Mouse (Mus musculus) lung, postnatal 0 days (tissue): ENCODE measurements around the gene Cst9. TPM values are rescaled to one million over a fixed set of nuclear protein-coding genes. Genes with fewer than 3 reads are reported as not detected.

Source experiments
- ATAC-seq: fragments of 200-750 bp; cut with Nextera tagmentation; 2 replicates; pipeline ENCODE4 v1.8.0; 2017; ENCODE audit warnings: moderate library complexity
- DNase-seq: peaks from one replicate; pipeline ENCODE4 v3.0.0-alpha.2; 2016; ENCODE audit warnings: low spot score
- H3K27ac ChIP-seq: fragments of 300-500 bp; sonication (generic); 2 replicates; pipeline ENCODE4 v1.5.1; 2014; ENCODE audit warnings: antibody characterized with exemption, mild to moderate bottlenecking, low read length, mixed read lengths
- H3K27me3 ChIP-seq: fragments of 300-500 bp; sonication (generic); replicated peaks from 2 replicates; pipeline ENCODE4 v1.6.1; 2014; ENCODE audit warnings: low read length, mixed read lengths; ENCODE audit not compliant: insufficient read depth
- H3K36me3 ChIP-seq: fragments of 300-500 bp; sonication (generic); 2 replicates; pipeline ENCODE4 v1.6.1; 2014; ENCODE audit warnings: low read length, mixed read lengths; ENCODE audit not compliant: insufficient read depth
- H3K4me1 ChIP-seq: fragments of 300-500 bp; sonication (generic); 2 replicates; pipeline ENCODE4 v1.6.1; 2014; ENCODE audit warnings: antibody characterized with exemption, low read depth, low read length, mixed read lengths; ENCODE audit not compliant: insufficient read depth
- H3K4me2 ChIP-seq: fragments of 300-500 bp; sonication (generic); replicated peaks from 2 replicates; pipeline ENCODE4 v1.6.1; 2014; ENCODE audit warnings: low read depth, mild to moderate bottlenecking, low read length, moderate library complexity, mixed read lengths
- H3K4me3 ChIP-seq: fragments of 300-500 bp; sonication (generic); 2 replicates; pipeline ENCODE4 v1.5.1; 2014; ENCODE audit warnings: low read depth, low read length
- H3K9ac ChIP-seq: fragments of 300-500 bp; sonication (generic); replicated peaks from 2 replicates; pipeline ENCODE4 v1.6.1; 2014; ENCODE audit warnings: low read depth, mild to moderate bottlenecking
- H3K9me3 ChIP-seq: fragments of 300-500 bp; sonication (generic); 2 replicates; pipeline ENCODE4 v1.6.1; 2016; ENCODE audit warnings: low read length, mixed read lengths
- CTCF ChIP-seq: IDR thresholded peaks from 2 replicates; pipeline ENCODE4 v1.5.1; 2016; ENCODE audit warnings: antibody characterized with exemption, mild to moderate bottlenecking
- EP300 ChIP-seq: IDR thresholded peaks from 2 replicates; pipeline ENCODE4 v1.6.1; 2016; ENCODE audit warnings: antibody characterized with exemption, mild to moderate bottlenecking, control low read depth
- WGBS: fragments of 180-500 bp; shearing (Covaris S2); extraction: QIAGEN DNeasy Blood & Tissue Kit; methylation state at CpG from one replicate; pipeline ENCODE4 v1.1.7; 2014; 5-methylcytosine and 5-hydroxymethylcytosine counted together
- polyA plus RNA-seq: library from polyadenylated mRNA; unstranded; fragments of >200 nt; fragmentation: Nextera tagmentation; extraction: Ambion mirVana; gene quantifications from 2 replicates; pipeline ENCODE4 v1.2.1, GENCODE M21; 2015

The Cst9 gene
- polyA plus RNA-seq, 1 experiment from 2014 or later, result 2.5 TPM

DNA sequence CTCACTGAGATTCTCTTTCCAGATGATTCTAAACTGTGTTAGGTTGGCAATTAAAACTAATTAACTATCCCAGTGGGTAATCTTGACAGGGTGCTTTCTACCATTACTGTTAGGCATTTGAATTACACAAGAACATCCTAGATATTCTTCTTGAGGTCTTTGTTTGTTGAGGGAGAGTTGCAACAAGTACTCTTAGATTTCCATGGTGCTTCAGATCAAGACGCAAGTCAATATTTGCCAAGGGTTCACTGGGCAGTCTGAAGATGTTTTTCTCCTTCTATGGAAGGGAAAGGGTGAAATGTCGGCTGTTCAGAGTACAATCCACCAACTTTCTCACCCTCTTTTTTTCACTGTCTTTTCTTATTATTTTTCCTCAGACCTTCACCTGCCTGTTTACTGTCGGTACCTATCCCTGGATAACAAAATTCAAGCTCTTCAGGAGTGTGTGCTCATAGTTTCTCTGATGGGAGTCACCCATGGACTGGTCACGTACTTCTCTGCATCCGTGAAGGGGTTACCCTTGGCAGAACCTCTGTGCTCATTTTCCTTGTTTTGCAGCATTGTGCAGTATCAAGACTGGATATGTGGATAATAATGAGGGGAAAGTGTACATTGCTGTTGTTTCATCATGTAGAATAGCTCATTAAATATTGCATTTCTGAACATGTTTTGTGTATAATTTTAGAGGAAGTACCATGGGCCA, 3.3 kb downstream of the Cst9 start:
- no peak overlapping the region for H3K4me3 ChIP-seq
- WGBS, result 47% methylated on average over 5 of the region's 5 CpGs
- H3K4me2 ChIP-seq, result no peak overlapping the region
- peak; percentile 83 for DNase-seq
- no peaks in the 10 kb centered on the region for H3K27me3 ChIP-seq
- no peaks in the 10 kb centered on the region; the same call in 1 of the 2 replicates for H3K4me1 ChIP-seq
- H3K9me3 ChIP-seq, result no peaks in the 10 kb centered on the region
- TF ChIP-seq EP300 (peak; percentile 77), CTCF (no peak)
- peak; percentile 88 for ATAC-seq
- no peak overlapping the region for H3K9ac ChIP-seq
- peak overlapping the region; percentile 57 for H3K27ac ChIP-seq
- H3K36me3 ChIP-seq, result no peaks in the 10 kb centered on the region

DNA sequence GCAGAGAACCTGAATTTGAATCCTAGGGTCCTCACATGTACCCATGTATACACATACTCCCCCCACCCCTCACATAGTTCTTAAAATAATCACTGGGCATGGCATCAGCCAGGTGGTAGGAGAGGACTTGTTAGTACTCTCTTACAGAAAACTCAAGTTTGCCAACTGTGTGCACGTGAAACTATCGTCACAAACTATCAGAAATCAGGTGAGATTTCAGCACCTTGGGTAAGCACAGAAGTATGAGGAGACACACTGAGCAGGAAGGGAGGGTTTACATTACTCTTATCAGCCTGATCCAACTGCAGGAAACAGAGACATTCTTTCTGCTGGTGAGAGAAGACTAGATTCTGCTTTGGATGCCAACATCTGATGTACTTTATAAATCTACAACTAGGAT, 4.3 kb downstream of the Cst9 start:
- no peaks in the 10 kb centered on the region for H3K27me3 ChIP-seq
- TF ChIP-seq EP300 (peak; percentile 69), CTCF (no peak)
- no peaks in the 10 kb centered on the region for H3K36me3 ChIP-seq
- no peak overlapping the region for H3K9ac ChIP-seq
- peak overlapping the region; percentile 33; the same call in 1 of the 2 replicates for H3K27ac ChIP-seq
- DNase-seq, result peak; percentile 56
- H3K9me3 ChIP-seq, result no peaks in the 10 kb centered on the region
- no peak overlapping the region for H3K4me3 ChIP-seq
- peak; percentile 68 for ATAC-seq
- no peaks in the 10 kb centered on the region; the same call in 1 of the 2 replicates for H3K4me1 ChIP-seq
- no peak overlapping the region for H3K4me2 ChIP-seq
- 36% methylated on average over 2 of the region's 2 CpGs for WGBS

DNA sequence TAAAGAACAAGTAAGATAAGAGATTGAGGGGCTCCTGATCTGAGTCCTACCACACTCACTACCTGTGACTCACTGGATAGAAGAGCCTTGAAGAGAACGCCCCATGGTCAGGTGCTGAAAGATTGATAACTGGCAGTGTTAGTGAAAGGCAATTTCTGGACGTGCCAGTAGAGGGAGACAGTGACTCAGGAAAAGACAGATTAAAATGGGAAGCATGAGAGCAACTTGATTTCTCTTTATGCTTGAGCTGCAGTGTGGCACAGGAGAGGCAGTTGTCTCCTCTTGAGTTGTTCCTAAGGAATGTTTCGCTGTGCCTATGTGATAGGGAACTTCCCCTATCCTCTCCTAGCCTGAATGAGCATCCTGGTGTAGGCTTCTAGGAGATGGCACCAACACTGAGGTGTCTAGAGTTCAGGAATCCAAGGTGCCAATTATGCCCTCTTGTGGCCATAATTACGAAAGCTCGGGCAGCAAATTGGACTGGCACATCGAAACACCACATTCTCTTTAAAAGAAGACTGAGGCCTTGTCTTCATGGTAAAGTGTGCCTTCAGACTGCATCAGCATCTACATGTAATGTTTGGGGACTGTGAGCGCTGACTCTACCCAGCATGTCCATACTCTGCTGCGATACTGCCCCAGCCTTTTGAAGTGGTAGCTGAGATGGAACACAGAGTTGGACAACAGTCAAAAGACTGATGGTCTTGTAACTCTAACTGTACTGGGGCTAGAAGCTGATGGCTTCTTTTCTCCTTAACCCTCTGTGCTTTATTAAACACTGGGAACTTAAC, 16.4 kb downstream of the Cst9 start:
- WGBS, result 33% methylated on average over 8 of the region's 8 CpGs
- no peak overlapping the region for H3K4me3 ChIP-seq
- no peaks in the 10 kb centered on the region for H3K36me3 ChIP-seq
- ATAC-seq, result peak; percentile 81
- no peak for TF ChIP-seq EP300
- TF ChIP-seq CTCF, result peak; percentile 86
- H3K27me3 ChIP-seq, result no peaks in the 10 kb centered on the region
- H3K4me1 ChIP-seq, result no peaks in the 10 kb centered on the region
- H3K9me3 ChIP-seq, result no peaks in the 10 kb centered on the region
- H3K27ac ChIP-seq, result no peak overlapping the region
- H3K9ac ChIP-seq, result no peak overlapping the region
- peak; percentile 87 for DNase-seq
- no peak overlapping the region for H3K4me2 ChIP-seq

DNA sequence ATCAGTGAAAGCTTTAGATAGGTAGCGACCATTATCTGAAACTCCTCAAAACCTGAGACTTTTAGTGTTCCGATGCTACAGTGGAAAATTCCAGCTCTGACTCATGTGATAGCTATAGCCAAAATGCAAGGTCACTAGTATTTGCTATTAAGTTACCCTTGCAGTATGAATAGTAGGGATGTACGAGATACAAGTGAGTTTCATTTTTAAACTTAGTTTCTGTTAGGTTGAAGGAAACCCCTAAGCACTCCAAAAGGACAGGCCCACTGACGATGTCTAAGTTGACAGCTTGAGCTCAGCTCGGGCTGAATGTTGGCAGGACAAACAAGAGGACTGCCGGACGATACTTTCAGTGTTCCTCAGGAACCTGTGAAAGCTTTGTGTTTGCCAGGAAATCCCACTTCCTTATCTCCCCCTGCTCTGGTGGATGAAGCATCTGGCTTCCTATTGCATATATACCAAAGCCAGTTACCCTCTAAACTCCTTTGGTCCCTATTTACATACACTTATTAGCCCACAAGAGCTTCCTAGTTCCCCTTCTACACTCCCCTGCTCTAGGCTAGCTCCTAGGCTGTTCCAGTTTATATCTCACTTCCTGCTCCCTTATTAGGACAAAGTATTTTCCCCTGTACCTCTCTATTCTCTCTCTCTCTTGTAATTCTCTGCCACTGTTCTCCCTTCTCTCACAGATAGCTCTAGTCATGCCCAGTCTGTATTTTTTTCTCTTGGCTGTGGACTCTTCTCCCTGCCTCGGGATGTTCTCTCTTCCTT, 21.9 kb downstream of the Cst9 start:
- H3K36me3 ChIP-seq, result no peaks in the 10 kb centered on the region
- DNase-seq (peak; percentile 58), ATAC-seq (peak; percentile 62)
- WGBS, result 20% methylated on average over 8 of the region's 8 CpGs
- no peaks in the 10 kb centered on the region for H3K4me1 ChIP-seq
- peak overlapping the region; percentile 37 for H3K4me2 ChIP-seq
- H3K4me3 ChIP-seq, result peak overlapping the region; percentile 4; the same call in 1 of the 2 replicates
- no peaks in the 10 kb centered on the region for H3K27me3 ChIP-seq
- no peak for TF ChIP-seq EP300
- no peak for TF ChIP-seq CTCF
- peak overlapping the region; percentile 22; the same call in 1 of the 2 replicates for H3K27ac ChIP-seq
- no peak overlapping the region for H3K9ac ChIP-seq
- no peaks in the 10 kb centered on the region for H3K9me3 ChIP-seq

DNA sequence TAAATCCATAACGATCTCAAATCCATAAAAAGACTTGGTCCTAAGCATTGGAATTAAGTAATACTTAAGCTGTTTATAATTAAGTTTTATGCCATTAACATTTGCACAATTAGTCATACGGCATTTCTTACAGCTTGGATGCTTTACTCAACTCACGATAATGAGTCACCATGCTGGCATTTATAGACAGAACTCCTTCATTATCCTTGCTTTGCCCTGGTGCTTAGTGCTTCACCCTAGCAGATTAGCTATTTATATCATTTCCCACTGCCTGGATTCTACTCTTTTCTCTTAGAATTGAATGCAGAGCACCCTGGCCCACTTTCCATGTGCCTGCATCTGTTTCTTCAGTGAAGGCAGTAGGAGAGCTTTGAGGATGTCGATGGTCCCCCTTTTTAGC, 22.6 kb downstream of the Cst9 start:
- DNase-seq (peak; percentile 46), ATAC-seq (no peak; the same call in 1 of the 2 replicates)
- Histone ChIP-seq H3K27me3 (no peaks in the 10 kb centered on the region), H3K4me1 (no peaks in the 10 kb centered on the region), H3K27ac (no peak overlapping the region; the same call in 1 of the 2 replicates), H3K9ac (no peak overlapping the region), H3K4me3 (no peak overlapping the region), H3K36me3 (no peaks in the 10 kb centered on the region), H3K4me2 (no peak overlapping the region), H3K9me3 (no peaks in the 10 kb centered on the region)
- TF ChIP-seq CTCF, result no peak
- TF ChIP-seq EP300, result no peak
- WGBS, result 56% methylated on average over 4 of the region's 4 CpGs

DNA sequence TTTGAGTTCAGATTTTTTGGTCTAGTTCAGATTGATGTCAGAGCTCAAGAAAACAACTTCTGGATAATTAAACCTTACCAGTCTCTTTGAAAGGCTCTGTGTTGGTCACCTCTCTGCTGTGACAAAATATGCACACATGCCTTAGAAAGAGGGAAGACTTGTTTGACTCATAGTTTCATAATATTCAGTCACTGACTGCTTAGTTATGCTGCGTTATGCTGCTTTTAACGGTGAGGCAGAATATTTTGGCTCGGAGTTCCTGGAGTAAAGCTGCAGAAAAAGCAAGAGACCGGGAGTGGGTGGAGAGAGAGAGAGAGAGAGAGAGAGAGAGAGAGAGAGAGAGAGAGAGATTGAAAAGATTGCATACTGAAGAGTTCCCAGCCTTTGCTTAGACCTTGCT, 26.0 kb downstream of the Cst9 start:
- no peaks in the 10 kb centered on the region for H3K9me3 ChIP-seq
- H3K4me3 ChIP-seq, result no peak overlapping the region
- ATAC-seq (no peak), DNase-seq (no peak)
- H3K4me1 ChIP-seq, result no peaks in the 10 kb centered on the region
- H3K9ac ChIP-seq, result no peak overlapping the region
- 71% methylated on average over 4 of the region's 4 CpGs for WGBS
- H3K36me3 ChIP-seq, result no peaks in the 10 kb centered on the region
- no peak overlapping the region for H3K4me2 ChIP-seq
- TF ChIP-seq EP300 (no peak), CTCF (no peak)
- H3K27ac ChIP-seq, result no peak overlapping the region
- no peaks in the 10 kb centered on the region for H3K27me3 ChIP-seq
